Mouse (Mus musculus) olfactory bulb, adult 2 months (tissue): ENCODE data around the gene Tnni2. TPM values are rescaled to one million over a fixed set of nuclear protein-coding genes. Genes with fewer than 3 reads are reported as not detected.

Experiments
- H3K27ac ChIP-seq: fragments of 200-500 bp; 2 replicates; pipeline ENCODE4 v1.5.1; 2012; ENCODE audit warnings: low read depth, low read length; ENCODE audit not compliant: insufficient read depth
- H3K4me1 ChIP-seq: fragments of 200-500 bp; 2 replicates; pipeline ENCODE4 v1.6.1; 2012; ENCODE audit warnings: low read length; ENCODE audit not compliant: control insufficient read depth, insufficient read depth
- H3K4me3 ChIP-seq: fragments of 200-500 bp; 2 replicates; pipeline ENCODE4 v1.5.1; 2012; ENCODE audit warnings: mild to moderate bottlenecking, low read depth, low read length, moderate library complexity; ENCODE audit not compliant: insufficient read depth
- CTCF ChIP-seq: fragments of 200-500 bp; IDR thresholded peaks from 2 replicates; pipeline ENCODE4 v1.5.1; 2012; ENCODE audit warnings: low read depth, mild to moderate bottlenecking, low read length, moderate library complexity; ENCODE audit not compliant: insufficient read depth
- POLR2A ChIP-seq: fragments of 200-500 bp; IDR thresholded peaks from 2 replicates; pipeline ENCODE4 v1.6.1; 2012; ENCODE audit warnings: mild to moderate bottlenecking, low read depth, low read length, moderate library complexity; ENCODE audit not compliant: insufficient read depth
- WGBS: fragments of 180-500 bp; shearing (Covaris S2); methylation state at CpG from one replicate; pipeline ENCODE4 v1.1.7; 2018; 5-methylcytosine and 5-hydroxymethylcytosine counted together
- polyA plus RNA-seq: library from polyadenylated mRNA; stranded (reverse); fragments of >200 nt; gene quantifications from 2 replicates; pipeline ENCODE4 v1.2.4, GENCODE M21; 2012; ENCODE audit warnings: low replicate concordance; ENCODE audit not compliant: missing spikeins, insufficient read depth, insufficient read length

Tnni2 gene
- polyA plus RNA-seq, 1 experiment = not detected

DNA sequence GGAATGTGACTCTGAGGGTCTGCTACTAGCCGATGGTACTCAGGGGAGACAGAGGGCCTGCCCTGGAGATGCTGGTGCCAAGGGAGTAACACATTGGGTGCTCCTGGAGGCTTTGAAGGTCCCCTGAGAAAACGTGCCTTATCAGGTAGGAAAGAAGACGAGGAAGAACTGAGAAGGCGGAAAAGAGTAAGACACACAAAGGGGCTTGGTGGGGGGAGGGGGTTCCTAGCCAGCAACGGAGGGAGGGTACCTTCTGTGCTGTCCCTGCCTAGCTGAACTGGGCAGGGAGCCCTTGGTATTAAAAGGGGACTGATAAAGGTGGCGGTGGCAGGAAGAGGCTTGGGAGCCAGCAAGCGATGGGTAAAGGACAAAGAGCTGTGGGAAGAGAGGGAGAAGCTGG lies 34.0 kb downstream of the Tnni2 start:
- H3K4me3 ChIP-seq = no peak overlapping the region
- TF ChIP-seq POLR2A = no peak
- TF ChIP-seq CTCF = no peak
- H3K27ac ChIP-seq = no peak overlapping the region
- peaks cover 18% of the 10 kb centered on the region for H3K4me1 ChIP-seq
- WGBS = 77% methylated on average over 7 of the region's 7 CpGs

DNA sequence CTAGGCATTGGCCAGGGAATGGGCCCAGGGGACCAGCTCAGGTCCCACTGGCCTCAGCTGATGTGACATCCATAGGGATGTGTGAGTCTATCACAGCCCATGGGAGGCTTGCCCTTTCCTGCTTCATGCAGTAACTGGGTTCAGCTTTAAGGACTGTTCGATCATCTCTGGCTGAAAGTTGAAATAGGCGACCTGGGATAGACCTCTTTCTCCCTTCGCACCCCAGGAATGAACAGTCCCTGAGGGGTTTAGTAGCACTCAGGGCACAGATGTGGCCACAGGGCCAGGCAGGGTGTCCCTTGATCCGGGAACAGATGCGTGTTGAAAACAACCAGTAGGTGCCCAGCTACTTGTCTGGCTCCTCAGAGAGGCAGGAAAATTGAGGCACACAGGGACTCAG lies 34.7 kb downstream of the Tnni2 start:
- Histone ChIP-seq H3K4me3 (no peak overlapping the region), H3K27ac (no peak overlapping the region), H3K4me1 (peaks cover 13% of the 10 kb centered on the region)
- TF ChIP-seq POLR2A = no peak
- no peak for TF ChIP-seq CTCF
- WGBS = 89% methylated on average over 5 of the region's 5 CpGs

DNA sequence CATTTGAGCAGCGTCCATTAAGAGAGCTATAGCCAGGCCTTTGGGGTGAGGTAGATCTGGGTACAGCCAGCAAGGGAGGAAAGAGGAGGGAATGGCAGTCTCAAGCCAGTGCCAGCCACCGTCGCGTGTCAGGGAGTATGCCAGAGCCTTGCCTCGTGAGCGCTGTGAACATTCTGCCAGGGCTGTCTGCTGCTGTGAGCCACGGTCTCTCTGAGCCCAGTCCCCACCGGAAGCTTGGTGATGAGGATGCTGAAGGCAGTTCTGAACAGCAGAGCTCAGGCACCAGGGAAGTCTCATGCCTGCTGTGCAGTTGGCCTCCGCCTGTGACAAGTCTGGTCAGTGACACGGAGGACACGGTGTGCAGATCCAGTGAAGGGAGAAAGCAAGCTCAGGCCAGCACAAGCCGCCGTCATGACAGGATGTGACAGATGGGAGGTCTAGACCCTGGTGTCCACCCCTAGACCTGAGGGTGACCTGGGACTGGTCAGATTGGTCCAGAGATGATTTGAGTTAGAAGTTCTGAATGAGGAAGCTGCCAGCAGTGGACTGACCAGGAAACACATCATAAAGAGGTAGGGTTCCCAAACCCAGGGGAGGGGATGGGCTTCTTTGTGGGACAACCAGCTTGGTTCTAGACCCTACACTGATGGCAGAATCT lies 35.3 kb downstream of the Tnni2 start:
- 77% methylated on average over 13 of the region's 13 CpGs for WGBS
- TF ChIP-seq POLR2A (no peak), CTCF (no peak)
- Histone ChIP-seq H3K4me3 (no peak overlapping the region), H3K27ac (no peak overlapping the region), H3K4me1 (peaks cover 13% of the 10 kb centered on the region)

DNA sequence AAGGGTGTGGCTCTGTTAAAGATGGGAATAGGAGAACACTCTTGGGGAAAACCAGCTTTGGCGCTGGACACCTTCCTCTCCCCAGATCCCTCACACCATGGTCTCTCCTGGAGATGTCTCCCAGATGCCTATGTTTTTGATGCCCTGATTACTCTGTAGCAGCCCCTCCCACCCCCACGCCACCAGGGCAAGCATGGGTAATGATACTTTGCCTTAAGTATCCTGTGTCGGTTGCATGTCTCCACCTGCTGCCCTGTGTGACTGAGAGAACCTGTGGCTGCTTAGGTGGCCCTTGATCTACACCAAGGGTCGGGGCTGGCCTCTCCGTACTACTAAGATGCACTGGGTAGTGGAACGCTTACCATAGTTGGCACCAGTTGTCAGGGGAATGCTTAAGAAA lies 36.4 kb downstream of the Tnni2 start:
- H3K4me1 ChIP-seq = peaks cover 11% of the 10 kb centered on the region
- no peak overlapping the region for H3K4me3 ChIP-seq
- H3K27ac ChIP-seq = no peak overlapping the region
- WGBS = 91% methylated on average over 6 of the region's 6 CpGs
- TF ChIP-seq POLR2A = no peak
- no peak for TF ChIP-seq CTCF

DNA sequence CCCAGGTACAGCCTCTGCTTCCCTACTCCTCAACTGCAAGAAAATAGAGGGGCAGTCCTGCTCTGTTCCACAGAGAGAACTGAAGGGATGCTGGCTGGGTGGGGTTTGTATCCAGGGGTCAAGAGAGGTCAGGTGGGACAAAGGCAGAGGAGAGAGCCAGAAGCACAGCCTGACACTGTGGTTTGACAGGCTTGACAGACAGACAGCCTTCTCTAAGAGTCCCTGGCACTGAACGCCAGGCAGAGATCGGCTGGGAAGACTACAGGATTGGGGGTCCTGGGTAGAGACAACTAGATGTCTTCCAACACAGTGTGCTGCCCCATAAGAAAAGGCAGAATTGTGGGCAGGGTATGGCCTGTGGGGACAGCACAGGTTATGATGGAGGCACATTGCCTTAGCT lies 37.0 kb downstream of the Tnni2 start:
- 97% methylated on average over 2 of the region's 2 CpGs for WGBS
- no peak overlapping the region for H3K4me3 ChIP-seq
- TF ChIP-seq POLR2A = no peak
- no peak for TF ChIP-seq CTCF
- peaks cover 11% of the 10 kb centered on the region for H3K4me1 ChIP-seq
- H3K27ac ChIP-seq = no peak overlapping the region

DNA sequence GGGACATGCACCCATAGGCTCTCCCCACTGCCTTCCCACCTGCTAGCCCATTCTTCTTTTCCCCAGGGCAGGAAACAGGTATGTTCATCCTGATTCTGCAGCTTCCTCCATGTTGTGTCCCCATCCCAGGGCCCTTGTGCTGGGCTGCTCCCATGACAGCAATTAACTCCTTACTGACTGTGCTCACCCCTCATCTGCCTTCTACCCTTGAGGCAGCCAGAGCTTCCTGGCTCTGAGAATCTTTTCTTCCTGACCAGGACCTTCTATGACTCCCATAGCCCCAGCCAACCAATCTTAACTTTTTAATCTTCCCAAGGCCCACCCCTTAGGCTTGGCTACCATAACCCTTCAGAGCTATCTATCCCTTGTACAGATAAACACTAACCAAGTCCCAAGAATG lies 37.7 kb downstream of the Tnni2 start:
- Histone ChIP-seq H3K4me3 (no peak overlapping the region), H3K27ac (no peak overlapping the region), H3K4me1 (peaks cover 11% of the 10 kb centered on the region)
- no peak for TF ChIP-seq POLR2A
- TF ChIP-seq CTCF = no peak

DNA sequence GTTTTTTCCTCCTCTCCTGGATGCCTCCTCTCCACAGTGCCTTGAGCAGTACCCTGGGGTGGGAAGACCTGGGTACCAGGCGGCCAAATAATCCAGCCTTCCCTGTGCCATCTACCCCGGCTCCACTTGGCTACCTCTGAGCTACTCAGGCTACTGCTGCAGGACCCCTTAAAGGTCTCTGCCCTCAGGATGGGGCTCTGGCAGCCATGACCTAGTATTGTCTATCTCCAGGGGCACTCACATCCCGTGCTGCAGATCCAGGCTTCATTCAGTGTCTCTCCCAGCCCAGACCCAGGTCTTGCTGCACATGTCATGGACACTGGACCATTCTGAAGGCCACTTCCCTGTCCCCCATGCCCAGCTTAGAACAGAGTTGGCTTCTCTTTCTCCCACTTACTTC lies 38.3 kb downstream of the Tnni2 start:
- TF ChIP-seq POLR2A (no peak), CTCF (no peak)
- Histone ChIP-seq H3K4me1 (peaks cover 11% of the 10 kb centered on the region), H3K27ac (no peak overlapping the region), H3K4me3 (no peak overlapping the region)
- 100% methylated on average over 3 of the region's 3 CpGs for WGBS

DNA sequence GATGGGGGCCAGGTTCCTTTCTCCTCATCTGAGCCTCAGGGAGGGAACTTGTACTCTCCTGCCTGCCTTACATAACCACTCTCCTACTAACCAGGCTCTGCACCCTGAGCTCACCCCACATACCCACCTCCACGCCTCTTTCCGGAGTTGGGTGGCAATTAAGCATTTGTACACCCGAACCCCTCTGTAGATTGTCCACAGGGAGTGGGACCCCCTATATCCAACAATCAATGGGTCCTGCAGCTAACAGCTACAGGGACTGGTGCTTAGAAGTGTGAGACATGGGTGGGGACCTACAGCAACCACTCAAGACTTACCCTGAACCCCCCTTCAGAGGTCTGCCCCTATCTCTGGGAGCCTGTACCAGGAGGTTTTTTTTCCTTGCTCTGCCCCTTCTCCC lies 39.1 kb downstream of the Tnni2 start:
- Histone ChIP-seq H3K4me1 (peaks cover 11% of the 10 kb centered on the region), H3K4me3 (no peak overlapping the region), H3K27ac (no peak overlapping the region)
- 78% methylated on average over 3 of the region's 3 CpGs for WGBS
- TF ChIP-seq POLR2A (no peak), CTCF (no peak)

DNA sequence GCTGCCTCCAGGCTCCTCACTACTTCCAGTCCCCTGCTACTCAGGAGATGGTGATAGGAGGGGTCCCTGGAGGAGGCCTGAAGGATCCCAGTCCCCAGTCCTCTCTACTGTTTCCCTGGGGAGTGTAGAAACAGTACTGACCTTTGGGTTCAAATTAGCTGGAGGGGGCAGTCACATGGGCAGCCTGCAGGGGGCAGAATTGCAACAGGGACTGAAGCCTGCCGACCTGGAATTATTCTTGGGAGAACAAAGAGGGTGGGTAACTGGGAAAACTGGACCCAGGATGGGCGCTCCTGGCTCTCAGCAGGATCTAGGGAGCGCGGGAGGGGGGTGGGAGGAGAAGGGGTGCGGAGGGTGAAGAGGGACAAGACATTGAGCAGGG lies 39.6 kb downstream of the Tnni2 start:
- 24% methylated on average over 5 of the region's 5 CpGs for WGBS
- TF ChIP-seq CTCF = peak; percentile 50; the same call in 1 of the 2 replicates
- TF ChIP-seq POLR2A = no peak
- H3K4me1 ChIP-seq = peaks cover 11% of the 10 kb centered on the region
- no peak overlapping the region for H3K27ac ChIP-seq
- H3K4me3 ChIP-seq = no peak overlapping the region
